Mouse (Mus musculus) ES-E14 (cell line): ENCODE measurements around the gene Psmd2. TPM values are rescaled to one million over a fixed set of nuclear protein-coding genes. Genes with fewer than 3 reads are reported as not detected.
A peak's percentile ranks its signal among the peaks of the same experiment; 100 is the strongest.

ENCODE experiments used
- DNase-seq: peaks from one replicate; pipeline ENCODE4 v3.0.0-alpha.2; 2013; ENCODE audit warnings: low read depth, low spot score
- H3K27ac ChIP-seq: 2 replicates; pipeline ENCODE4 v1.5.1; 2012; ENCODE audit warnings: low read depth, mild to moderate bottlenecking, low read length, moderate library complexity, mixed read lengths; ENCODE audit not compliant: poor library complexity, insufficient read depth, severe bottlenecking
- H3K36me3 ChIP-seq: 2 replicates; pipeline ENCODE4 v1.6.1; 2012; ENCODE audit warnings: mild to moderate bottlenecking, low read length, moderate library complexity, mixed read lengths; ENCODE audit not compliant: control insufficient read depth, poor library complexity, insufficient read depth, severe bottlenecking
- H3K4me1 ChIP-seq, 2 experiments: fragments of 150-350 bp in 1 of 2; sonication (generic) in 1 of 2; 2 replicates each; pipeline ENCODE4 v1.6.1; 2012; ENCODE audit warnings: low read length in 2 of 2, mild to moderate bottlenecking in 1 of 2, mixed read lengths in 1 of 2; ENCODE audit not compliant: control insufficient read depth in 2 of 2, insufficient read depth in 2 of 2, poor library complexity in 1 of 2
- H3K4me3 ChIP-seq, 2 experiments: fragments of 150-350 bp in 1 of 2; sonication (generic) in 1 of 2; 2 replicates each; pipeline ENCODE4 v1.5.1; 2012; ENCODE audit warnings: low read length in 2 of 2, low read depth in 1 of 2, mild to moderate bottlenecking in 1 of 2, mixed read lengths in 1 of 2; ENCODE audit not compliant: insufficient read depth in 1 of 2, poor library complexity in 1 of 2, severe bottlenecking in 1 of 2
- H3K9ac ChIP-seq: 2 replicates; pipeline ENCODE4 v1.6.1; 2012; ENCODE audit warnings: low read depth, mild to moderate bottlenecking, low read length, mixed read lengths; ENCODE audit not compliant: poor library complexity, insufficient read depth, severe bottlenecking
- H3K9me3 ChIP-seq: fragments of 150-350 bp; sonication (generic); 2 replicates; pipeline ENCODE4 v1.6.1; 2012; ENCODE audit warnings: low read depth, mild to moderate bottlenecking, low read length; ENCODE audit not compliant: control insufficient read depth, insufficient read depth
- CHD2 ChIP-seq: IDR thresholded peaks from 2 replicates; pipeline ENCODE4 v1.6.1; 2014; ENCODE audit warnings: mild to moderate bottlenecking, low read depth, low read length, inconsistent platforms
- HCFC1 ChIP-seq: IDR thresholded peaks from 2 replicates; pipeline ENCODE4 v1.6.1; 2012; ENCODE audit warnings: low read length, inconsistent platforms, borderline replicate concordance; ENCODE audit not compliant: insufficient read depth
- MAFK ChIP-seq: IDR thresholded peaks from 2 replicates; pipeline ENCODE4 v1.6.1; 2014; ENCODE audit warnings: mild to moderate bottlenecking, low read depth, low read length, inconsistent platforms; ENCODE audit not compliant: insufficient read depth
- ZC3H11A ChIP-seq: IDR thresholded peaks from 2 replicates; pipeline ENCODE4 v1.6.1; 2012; ENCODE audit warnings: low read depth, mild to moderate bottlenecking, inconsistent platforms, low read length, borderline replicate concordance
- ZNF384 ChIP-seq: IDR thresholded peaks from 2 replicates; pipeline ENCODE4 v1.6.1; 2012; ENCODE audit warnings: low read depth, low read length, inconsistent platforms
- in situ Hi-C, 2 experiments: fragments of 600-800 bp; cut with MboI; formaldehyde crosslinking; loops; one replicate each; pipeline ENCODE4 v1.15.1; 2025; ENCODE audit warnings: low sequenced_read_pairs in 2 of 2, inconsistent platforms in 1 of 2; ENCODE audit not compliant: unreplicated experiment in 2 of 2
- total RNA-seq: library from RNA; depleted of rRNA; stranded (reverse); fragments of 300-350 nt; gene quantifications from 2 replicates; pipeline ENCODE4 v1.2.3, GENCODE M21; 2012

Gene Psmd2
- total RNA-seq, 1 experiment: 302 TPM

DNA sequence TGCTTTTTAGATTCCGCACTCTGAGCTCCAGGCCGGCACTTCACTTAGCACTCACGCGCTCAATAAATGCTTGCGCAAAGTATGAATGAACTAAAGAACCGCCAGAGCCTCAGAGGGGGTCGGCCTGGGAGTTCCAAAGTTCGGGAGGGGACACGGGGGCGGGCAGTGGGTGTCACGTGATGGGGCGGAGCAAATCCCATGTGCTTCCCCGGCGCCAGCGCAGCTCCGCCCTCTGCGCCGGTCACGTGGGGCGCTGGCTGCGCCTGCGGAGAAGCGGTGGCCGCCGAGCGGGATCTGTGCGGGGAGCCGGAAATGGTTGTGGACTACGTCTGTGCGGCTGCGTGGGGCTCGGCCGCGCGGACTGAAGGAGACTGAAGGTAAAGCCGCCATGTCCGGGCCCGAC, 21.0 kb downstream of the Psmd2 start:
- Histone ChIP-seq H3K4me1 (peaks cover 0 to 8% of the 10 kb centered on the region in 2 experiments; a peak in 1 of 4 replicates), H3K9ac (peak overlapping the region; percentile 98), H3K4me3 (peak overlapping the region; percentile 88 to 98), H3K27ac (peak overlapping the region; percentile 91), H3K36me3 (peaks cover 23% of the 10 kb centered on the region), H3K9me3 (no peaks in the 10 kb centered on the region)
- DNase-seq: peak; percentile 87
- TF ChIP-seq ZNF384: no peak
- TF ChIP-seq ZC3H11A: no peak
- TF ChIP-seq MAFK: no peak
- TF ChIP-seq CHD2: no peak
- TF ChIP-seq HCFC1: peak; percentile 71
- in situ Hi-C loops: no loop called here

- DNase-seq: no peak
- TF ChIP-seq CHD2 (no peak), MAFK (no peak), ZC3H11A (no peak), HCFC1 (no peak), ZNF384 (no peak)
- Histone ChIP-seq H3K4me3 (peak overlapping the region; percentile 88 to 98), H3K9ac (peak overlapping the region; percentile 98), H3K27ac (peak overlapping the region; percentile 91), H3K36me3 (peaks cover 29% of the 10 kb centered on the region), H3K4me1 (peaks cover 0 to 8% of the 10 kb centered on the region in 2 experiments; a peak in 1 of 4 replicates), H3K9me3 (no peaks in the 10 kb centered on the region)
- in situ Hi-C loops: no loop called here
These were observed 21.7 kb downstream of the Psmd2 start for GRCm38 (mm10) chr16:20672965-20673705.

GRCm38 (mm10) chr16:20673706-20674303, 22.4 kb downstream of the Psmd2 start:
- TF ChIP-seq CHD2: no peak
- TF ChIP-seq MAFK: no peak
- TF ChIP-seq ZNF384: no peak
- no peak for TF ChIP-seq ZC3H11A
- no peak for TF ChIP-seq HCFC1
- Histone ChIP-seq H3K9me3 (no peaks in the 10 kb centered on the region), H3K4me3 (peak overlapping the region; percentile 88 to 98), H3K4me1 (peaks cover 0 to 8% of the 10 kb centered on the region in 2 experiments; a peak in 1 of 4 replicates), H3K9ac (peak overlapping the region; percentile 98), H3K27ac (peak overlapping the region; percentile 91), H3K36me3 (peaks cover 36% of the 10 kb centered on the region)
- in situ Hi-C loops: no loop called here
- no peak for DNase-seq

- in situ Hi-C loops: no loop called here
- H3K9ac ChIP-seq: no peak overlapping the region
These were observed 23.8 kb downstream of the Psmd2 start for GRCm38 (mm10) chr16:20675213-20675612.

More at GRCm38 (mm10) chr16:20675213-20675612, 23.8 kb downstream of the Psmd2 start:
- Histone ChIP-seq H3K27ac (no peak overlapping the region), H3K4me3 (no peak overlapping the region), H3K9me3 (no peaks in the 10 kb centered on the region), H3K4me1 (peaks cover 0 to 8% of the 10 kb centered on the region in 2 experiments; a peak in 1 of 4 replicates), H3K36me3 (peaks cover 50% of the 10 kb centered on the region)
- DNase-seq: no peak
- TF ChIP-seq CHD2: no peak
- TF ChIP-seq ZNF384: no peak
- no peak for TF ChIP-seq ZC3H11A
- TF ChIP-seq MAFK: no peak
- no peak for TF ChIP-seq HCFC1
